Mouse (Mus musculus) spleen, embryonic (tissue): ENCODE measurements around the gene Atpif1.
"Not testable (repeated sequence)": the region's sequence is repeated elsewhere in the genome, so short reads cannot be mapped to it uniquely, and the experiment has no call there.

Experiments
- CTCF ChIA-PET: fragments of 350-600 bp; sonication (Branson Sonifier 250); formaldehyde crosslinking; loops from one replicate; lab custom pipeline; 2022; lab: Charles Lee

Atpif1 gene

DNA sequence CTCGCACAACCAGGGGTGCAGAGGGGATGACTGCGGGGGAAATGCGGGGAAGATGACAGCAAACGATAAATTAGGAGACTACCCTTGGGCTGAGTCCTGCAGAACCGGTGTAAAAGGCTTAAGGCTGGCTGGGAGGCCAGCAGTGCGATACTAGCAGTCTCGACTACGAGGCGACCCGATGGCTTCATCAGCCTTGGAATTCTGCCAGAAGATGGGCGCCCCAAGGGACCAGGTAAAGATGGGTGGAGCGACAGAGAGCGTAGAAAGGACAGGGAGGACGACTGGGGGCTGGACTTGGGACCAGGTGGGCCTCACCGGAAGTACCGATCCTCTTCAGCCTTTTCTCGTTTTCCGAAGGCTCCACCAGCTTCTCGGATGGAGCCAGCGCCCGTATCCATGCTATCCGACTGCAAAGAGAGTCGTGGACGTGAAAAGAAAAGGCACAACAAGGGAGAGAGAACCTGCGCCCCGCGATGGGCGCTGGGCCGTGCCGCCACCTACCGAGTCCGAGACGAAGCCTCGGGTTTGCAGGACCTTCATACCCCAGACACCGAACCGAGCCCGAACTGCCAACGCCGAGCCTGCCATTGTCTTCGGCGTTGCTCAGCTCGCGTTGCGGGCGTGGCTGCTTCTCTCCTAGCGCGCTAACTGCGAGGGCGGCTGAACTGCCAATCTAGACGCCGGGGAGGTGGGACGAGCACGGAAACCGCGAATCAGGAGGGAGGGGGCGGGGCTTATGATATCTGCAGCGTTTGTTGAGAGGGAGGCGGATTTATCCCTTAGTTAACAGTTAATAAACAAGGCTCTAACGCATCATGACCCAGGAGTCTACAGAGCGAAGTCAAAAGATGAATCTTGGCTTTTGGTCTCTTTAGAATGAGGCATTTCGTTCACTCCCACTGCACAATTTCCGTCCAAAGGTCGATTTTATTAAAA lies at the start of gene Atpif1:
TSS of gene Atpif1 (minus strand) at position 679 of the 936 bp plus-strand sequence.
- CTCF ChIA-PET = interaction anchor here (0.6 to 1.1 kb wide), 2 partner anchors 19 to 519 kb away, joined by 5 to 9 read pairs; no protein-coding TSS in a partner anchor

DNA sequence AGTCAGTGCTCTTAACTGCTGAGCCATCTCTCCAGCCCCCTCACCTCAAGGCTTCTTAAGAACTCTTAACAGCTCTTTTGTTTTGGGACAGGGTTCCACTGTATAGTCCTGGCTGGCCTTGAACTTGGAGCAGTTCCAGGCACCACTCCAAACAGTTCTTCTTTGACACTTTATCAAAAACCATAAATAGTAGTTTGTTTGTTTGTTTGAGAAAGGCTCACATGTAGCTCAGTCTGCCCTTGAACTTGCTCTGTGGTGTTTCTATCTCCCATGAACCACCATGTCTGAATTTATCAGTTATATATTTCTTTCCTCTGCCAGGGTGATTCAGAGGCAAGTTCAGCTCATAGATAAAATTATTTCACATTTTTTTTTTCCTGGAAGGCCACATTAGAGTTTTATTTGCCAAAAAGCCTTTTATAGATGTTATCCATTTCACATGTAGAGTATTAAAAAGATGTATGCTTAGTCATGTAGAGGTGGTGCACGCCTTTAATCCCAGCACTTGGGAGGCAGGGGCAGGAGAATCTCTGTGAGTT lies 41.4 kb upstream of the Atpif1 start:
- CTCF ChIA-PET = interaction anchor here (1.0 kb wide), 1 partner anchor 19 kb away, joined by 3 read pairs; no protein-coding TSS in a partner anchor

DNA sequence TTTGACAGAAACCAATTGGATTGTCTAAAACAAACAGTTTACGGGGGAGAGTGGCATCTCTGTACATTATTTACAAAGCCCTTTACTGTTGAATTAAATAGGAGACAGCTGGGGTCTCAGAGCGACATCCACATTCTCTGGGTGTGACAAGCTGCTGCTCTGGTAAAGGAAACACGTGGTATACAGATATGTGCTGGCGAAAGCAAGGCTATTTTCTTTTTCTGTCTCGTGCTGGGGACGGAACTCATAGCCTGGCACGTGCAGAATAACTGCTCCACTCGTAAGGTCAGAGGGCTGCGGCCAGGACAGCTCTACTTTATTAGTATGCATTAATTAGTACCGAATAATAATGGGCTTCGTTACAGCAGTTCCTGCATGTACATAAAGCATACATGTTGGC lies 39.9 kb upstream of the Atpif1 start:
- CTCF ChIA-PET = no interaction called here

DNA sequence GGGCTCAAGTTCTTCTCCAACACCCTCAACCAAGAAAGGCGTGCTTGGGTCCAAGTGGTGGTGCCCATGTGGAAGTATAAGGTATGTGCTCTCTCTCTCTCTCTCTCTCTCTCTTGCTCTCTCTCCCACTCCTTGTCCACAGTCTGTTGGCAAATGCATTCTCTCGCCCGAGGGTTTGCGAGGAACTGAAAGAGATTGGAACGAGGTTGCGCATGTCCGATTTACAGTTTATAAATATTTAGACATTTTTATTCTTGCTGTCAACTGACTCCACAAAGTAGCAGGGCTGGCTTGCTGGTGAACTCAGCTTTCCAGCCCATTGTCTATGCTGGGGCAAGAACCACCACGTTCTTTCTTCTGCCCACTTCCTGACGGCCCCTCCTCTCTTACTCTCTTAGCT lies 37.7 kb upstream of the Atpif1 start:
- CTCF ChIA-PET = interaction anchor here (0.7 kb wide), 1 partner anchor 16 kb away, joined by 3 read pairs; no protein-coding TSS in a partner anchor

DNA sequence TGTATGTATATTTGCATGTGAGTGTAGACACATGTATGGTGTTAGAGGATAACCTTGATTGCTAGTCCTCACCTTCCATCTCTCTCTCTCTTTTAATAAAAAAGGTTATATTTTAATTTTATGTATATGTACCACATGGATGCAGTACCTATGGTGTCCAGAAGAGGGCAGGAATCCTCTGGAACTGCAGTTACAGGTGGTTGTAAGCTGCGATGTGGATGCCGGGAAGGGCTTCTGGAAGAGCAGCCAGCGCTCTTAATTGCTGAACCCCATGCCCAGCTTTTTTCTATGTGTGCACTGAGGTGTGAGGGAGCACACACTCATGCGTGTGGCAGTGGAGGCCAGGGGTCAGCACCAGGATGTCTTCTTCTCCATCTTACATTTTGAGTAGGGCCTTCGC lies 35.7 kb upstream of the Atpif1 start:
- CTCF ChIA-PET = no interaction called here

DNA sequence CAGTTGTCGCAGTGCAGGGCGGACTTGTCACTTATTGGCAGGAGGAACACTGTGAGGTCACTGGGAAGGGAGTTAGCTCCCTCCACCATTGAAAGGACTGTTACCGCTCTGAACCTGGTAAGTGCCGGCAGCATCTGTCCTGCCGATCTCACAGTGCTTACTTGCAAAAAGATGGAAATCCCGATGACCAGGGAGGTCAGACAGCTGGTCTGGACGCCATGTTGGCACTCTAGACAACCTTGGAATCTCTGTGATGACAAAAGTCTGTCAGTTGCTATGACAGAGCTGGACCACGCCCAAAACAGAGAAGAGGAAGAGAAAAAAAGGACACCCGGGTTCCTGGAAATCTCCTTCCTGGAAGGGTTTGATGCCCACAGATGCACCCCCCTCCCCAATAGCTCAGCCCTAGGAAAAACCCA lies 33.9 kb upstream of the Atpif1 start:
- CTCF ChIA-PET = no interaction called here

DNA sequence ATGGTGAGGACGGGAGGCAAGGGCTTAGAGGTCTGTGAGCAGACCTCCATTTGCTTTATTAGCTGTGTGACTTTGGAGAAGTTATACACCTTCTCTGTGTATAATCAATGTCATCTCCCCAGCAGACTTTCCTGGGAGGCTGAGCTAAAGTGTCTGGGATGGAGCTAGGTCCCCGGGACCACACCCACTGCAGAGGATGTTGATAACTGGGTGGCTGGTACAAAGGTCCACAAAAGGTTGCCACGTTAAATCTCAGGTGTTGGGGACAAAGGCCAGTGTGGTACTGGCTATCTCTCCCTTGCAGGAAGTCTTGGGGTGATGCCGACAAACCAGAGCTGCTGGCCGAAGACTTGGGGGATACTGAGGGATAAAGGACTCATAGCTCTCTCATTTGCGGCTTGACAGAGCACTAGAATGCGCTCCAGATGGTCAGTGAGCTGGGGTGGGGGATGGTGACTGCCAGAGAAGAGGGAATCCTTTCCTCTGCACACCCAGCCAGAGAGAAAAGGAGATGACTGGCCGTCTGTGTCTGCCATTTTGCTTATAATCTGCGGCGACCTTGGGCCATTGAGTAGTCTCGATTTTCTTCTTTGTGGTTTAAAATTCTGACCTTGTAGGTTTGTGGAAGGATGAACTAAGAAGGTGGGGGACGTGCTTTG lies 31.8 kb upstream of the Atpif1 start:
- CTCF ChIA-PET = interaction anchor here (0.6 kb wide), 1 partner anchor 38 kb away, joined by 6 read pairs; no protein-coding TSS in a partner anchor

DNA sequence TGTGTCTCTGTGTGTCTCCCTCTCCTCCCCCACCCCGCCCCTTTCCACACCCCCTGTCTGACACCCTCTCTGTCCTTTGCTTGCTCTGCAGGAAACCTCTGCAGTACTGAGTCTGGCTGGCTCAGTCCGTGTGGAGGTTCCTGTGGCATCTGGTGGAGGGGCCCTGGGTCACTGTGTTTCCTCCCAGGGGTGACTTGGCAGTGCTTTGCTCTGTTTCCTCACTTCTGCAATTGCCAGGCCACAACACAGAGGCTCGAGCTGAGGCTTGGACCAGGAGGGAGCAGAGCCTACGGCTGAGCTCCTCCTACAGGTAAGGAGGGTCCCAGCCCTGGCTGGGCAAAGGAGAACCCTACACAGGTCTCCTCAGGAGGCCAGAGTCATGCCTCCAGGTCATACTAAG lies 30.5 kb upstream of the Atpif1 start, which contains the start of gene Ptafr:
TSS of gene Ptafr (plus strand) at position 103 of the 400 bp plus-strand sequence.
- CTCF ChIA-PET = no interaction called here

DNA sequence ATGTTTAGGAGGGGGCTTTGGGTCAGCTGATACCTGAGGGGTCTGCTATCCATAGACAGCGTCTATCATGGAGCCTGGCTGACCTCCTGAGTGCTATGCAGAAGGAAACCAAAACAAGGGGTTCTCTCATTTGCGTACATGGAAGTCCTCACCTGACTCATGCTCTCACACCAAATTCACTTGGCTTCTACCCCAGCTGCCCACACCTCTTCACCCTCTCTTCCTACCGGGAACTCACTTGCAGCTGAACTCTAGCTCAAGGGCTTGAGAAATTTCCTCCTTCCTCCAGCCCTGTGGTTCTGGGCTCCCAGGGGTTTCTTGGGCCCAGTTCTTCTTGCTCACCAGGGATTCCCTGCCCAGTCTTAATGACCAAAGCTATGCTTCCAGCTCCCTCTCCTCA lies 29.8 kb upstream of the Atpif1 start:
- CTCF ChIA-PET = no interaction called here

DNA sequence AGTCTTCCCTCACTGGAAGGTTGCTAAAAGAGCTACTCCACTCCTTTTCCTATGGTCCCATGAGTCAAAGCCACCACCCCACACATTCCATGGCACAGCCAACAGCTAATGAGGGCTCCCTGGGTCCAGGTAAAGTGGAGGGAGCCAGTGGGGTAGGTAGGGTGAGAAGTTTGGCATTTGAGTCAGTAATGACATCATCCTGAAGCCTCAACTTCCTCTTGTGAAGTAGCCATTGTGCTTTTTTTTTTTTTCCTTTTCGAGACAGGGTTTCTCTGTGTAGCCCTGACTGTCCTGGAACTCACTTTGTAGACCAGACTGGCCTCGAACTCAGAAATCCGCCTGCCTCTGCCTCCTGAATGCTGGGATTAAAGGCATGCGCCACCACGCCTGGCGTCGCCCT lies 22.1 kb upstream of the Atpif1 start:
- CTCF ChIA-PET = not testable (repeated sequence)

DNA sequence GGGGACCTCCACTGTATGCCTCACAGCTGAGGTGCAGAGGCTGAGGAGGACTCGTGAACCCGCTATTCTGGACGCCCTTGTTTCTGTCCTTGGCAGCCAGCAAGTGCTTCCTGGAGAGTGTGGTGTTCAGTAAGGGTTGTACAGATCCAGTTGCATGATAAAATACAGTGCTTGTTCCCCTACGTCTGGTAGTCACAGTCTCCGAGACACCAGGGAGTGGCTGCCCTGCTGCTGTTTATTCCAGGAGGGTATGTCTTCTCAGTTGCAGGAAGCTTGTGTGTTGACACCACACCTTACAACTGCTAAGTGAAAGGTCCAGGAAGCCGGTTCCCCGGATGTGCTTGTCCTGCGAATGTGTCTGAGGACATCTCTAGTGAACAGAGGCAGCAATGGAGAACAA lies 21.2 kb upstream of the Atpif1 start:
- CTCF ChIA-PET = no interaction called here

DNA sequence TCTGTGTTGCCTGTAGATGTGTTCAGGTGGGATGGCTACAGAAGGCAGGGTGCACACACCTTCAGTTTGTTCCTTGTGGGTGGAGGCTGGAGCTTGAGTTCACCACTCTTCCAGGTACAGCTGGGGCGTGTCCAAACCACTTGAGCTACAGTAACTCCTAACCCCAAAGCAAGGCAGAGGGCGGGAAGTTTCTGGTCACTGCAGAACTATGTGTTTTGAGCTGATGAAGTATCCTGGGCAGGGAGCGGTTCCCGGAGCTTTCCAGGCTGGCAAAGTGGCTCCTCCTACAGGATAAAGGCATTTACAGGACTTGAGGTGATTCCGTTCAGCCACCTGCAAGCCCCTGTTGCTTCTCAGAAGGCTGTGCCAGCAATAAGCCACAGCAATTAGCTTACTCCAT lies 20.8 kb upstream of the Atpif1 start:
- CTCF ChIA-PET = no interaction called here

DNA sequence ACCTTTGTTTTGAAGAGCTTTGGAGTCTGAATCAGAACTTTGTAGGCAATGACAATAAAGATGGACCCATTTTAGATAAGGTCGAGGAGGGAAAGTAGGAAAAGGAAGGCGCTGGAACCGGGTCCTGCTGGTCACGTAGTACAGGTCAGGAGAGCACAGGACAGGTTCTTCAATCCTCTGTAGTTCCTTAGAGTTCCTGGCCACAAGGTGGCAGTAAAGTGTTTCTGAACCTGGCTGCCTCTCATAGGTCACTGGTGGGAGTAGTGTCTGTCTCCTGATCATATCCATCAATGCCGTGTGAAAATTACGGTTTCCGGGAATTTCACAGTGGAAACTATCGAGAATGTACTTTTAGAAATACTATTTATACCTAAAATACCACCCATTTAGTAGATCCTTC lies 12.4 kb upstream of the Atpif1 start:
- CTCF ChIA-PET = interaction anchor here (0.7 kb wide), 2 partner anchors 160 to 454 kb away, joined by 3 to 4 read pairs; no protein-coding TSS in a partner anchor

DNA sequence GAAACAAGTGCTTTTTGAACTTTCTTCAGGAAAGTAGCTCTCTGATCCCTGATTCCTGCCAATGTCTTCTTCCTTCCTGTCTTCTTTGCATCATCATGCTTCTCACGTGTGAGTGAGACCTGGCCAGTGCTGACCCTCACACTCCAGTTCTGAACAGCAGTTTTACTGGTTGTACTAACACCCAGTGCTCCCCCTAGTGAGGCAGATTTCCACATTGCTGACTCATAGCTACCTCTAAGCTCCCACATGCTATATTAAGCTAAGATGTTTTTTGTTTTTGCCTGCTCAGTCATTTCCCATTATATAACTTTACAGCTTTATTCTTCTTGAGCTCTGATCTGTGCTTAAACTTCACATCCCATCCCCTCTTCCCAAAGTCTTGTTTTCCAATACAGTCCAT lies 9.3 kb upstream of the Atpif1 start:
- CTCF ChIA-PET = no interaction called here

DNA sequence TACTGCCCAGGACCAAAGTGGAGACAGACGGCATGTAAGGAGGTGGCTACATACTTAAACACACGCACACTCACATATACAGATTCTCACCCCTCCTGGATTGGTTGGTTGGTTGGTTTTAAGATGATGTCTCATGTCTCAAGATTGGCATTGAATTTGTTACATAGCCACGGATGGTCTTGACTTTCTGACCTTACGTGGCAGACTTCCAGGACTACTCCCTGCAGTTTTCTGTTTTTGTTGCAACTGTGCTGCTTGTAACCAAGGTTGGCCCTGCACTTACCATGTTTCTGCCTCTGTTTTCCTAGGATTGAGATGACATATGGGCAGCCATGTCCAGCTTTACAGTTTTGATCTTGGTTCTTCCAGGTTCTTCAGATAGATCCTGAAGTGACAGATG lies 8.0 kb upstream of the Atpif1 start:
- CTCF ChIA-PET = no interaction called here

DNA sequence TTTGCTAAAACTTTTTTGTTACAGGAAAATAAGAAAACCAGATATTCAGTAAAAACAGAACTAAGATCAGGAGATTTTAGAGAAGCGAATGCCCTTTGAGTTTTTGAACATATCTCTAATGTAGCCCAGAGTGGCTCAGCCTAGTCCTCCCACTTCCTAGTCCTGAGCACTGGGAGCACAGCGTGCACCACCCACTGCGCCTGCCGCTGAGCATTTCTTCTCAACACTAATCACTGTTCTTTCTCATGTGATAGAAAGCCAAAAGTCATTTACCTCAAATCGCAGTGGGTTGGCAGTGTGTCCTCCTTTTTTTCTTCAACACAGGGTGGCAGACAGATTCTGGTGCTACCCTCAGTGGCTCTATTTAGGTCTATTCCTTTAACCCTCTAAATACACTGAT lies 6.0 kb upstream of the Atpif1 start:
- CTCF ChIA-PET = no interaction called here

DNA sequence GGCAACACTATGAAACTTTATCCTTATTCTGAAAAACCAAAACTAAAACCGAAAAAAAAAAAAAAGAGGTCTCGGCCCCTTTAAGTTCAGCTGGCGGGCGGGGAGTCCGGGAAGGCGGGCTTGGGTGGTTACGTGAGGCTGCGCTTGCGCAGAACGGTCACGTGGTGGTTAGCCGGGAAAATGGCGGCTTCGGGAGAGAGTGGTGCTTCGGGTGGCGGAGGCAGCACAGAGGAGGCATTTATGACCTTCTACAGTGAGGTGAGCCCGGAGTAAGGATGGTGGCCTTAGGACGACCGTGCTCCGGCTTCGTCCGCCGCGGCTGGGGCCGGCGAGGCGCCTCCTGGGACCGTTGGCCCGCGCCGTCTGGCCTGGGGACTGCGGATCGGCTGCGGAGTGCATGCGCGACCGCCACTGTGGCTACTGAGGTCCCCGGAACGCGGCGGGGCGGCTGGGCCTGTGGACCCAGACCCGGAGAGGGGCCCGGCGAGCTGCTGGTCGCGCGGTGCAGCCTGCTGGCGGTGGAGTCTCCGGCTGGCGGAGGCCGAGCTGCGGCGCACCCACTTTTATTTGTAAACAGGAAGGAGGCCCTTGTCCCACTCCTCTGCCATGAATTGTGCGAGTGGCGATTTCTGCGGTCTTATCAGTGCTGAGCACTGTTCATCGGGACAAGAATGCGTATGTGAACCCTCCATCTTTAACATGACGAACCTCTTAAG lies 2.1 kb upstream of the Atpif1 start, which contains the start of gene Dnajc8:
TSS of gene Dnajc8 (plus strand) at position 145 of the 716 bp plus-strand sequence.
- CTCF ChIA-PET = no interaction called here

DNA sequence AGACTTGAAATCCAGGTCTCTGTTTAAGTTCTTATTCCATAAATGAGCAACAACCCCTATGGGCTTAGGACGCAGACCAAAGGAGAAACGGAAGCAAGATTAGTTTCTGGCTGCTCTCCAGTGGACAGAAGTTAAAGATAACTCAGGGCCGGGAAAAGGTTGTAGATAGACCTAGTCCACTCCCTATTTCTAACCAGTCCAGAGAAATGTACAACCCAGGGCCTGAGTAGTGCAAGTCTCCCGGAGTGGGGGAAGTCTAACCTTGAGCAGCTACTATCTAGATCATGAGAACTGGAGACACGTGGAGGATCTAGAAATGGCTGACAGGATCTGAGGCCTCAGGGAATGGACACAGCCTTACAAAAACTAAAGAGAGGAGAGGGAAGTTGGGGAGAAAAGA lies 963 bp downstream of the Atpif1 start:
- CTCF ChIA-PET = interaction anchor here (1.1 kb wide), 1 partner anchor 18 kb away, joined by 9 read pairs; no protein-coding TSS in a partner anchor

DNA sequence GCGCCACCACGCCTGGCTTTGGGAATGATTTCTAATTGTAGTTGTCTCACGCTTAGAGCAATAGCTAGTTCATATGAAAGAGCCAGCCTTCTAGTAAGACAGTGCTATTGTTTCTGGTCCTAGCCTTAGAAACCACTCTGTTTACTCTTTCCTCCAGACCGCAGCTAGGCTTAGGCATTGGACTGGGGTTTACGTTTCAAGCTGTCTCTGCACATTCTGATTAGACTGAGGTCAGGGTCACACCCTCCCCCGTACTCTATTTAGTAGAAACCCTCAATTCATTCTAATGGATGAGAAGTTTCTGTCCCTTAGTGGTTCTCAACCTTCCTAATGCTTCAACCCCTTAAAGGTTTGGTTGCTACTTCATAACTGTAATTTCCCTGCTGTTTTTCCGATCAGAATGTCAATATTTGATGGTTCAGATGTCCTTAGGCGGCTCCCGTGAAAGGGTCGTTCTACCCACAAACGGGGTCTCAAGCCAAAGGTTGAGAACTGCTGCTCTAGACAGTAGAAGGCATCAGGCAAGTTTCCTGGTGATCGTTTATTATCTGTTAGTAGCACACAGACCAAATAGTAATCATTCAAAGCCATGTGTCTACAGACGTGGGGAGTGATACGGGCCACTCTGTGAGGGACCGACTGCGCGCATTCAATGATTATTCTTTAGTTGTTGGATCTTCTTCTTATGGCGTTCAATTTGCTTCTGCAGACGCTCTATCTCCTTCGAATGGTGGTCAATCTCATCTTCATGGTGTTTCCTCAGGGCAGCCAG lies 3.2 kb downstream of the Atpif1 start:
- CTCF ChIA-PET = interaction anchor here (0.5 kb wide), 1 partner anchor 323 kb away, joined by 5 read pairs; no protein-coding TSS in a partner anchor

DNA sequence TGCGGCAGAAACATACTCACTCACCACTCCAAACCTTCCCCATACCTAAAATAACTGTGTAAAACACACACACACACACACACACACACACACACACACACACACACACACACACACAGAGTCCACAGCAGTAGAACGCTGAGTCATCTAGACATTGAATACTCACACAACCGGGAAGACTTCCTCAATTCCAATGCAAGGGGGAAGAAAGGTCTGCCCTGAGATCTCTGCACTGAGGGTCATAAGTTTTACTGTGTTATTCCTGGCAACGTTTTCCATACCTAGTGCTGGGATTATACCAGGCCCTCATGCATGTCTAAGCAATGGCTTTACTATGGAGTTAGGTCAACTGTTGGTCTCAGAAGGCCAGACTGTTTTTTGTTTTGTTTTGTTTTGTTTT lies 4.1 kb downstream of the Atpif1 start:
- CTCF ChIA-PET = interaction anchor here (0.5 kb wide), 1 partner anchor 322 kb away, joined by 5 read pairs; no protein-coding TSS in a partner anchor
